Mouse (Mus musculus): ENCODE data around the gene Lrrc1. TPM values are rescaled to one million over a fixed set of nuclear protein-coding genes. Genes with fewer than 3 reads are reported as not detected.

Lrrc1 gene
- polyA plus RNA-seq, 1 experiment from 2014 or later = 5.0 TPM

- Histone ChIP-seq H3K9me3 (ENCODE audit: control insufficient read depth, low read length) (no peaks in the 10 kb centered on the region), H3K4me2 (ENCODE audit: low read length) (no peak overlapping the region), H3K27me3 (replicated peaks; ENCODE audit: control insufficient read depth, insufficient read depth, low read length) (no peaks in the 10 kb centered on the region), H3K4me1 (ENCODE audit: control insufficient read depth, insufficient read depth, low read depth, low read length) (no peaks in the 10 kb centered on the region), H3K4me3 (ENCODE audit: low read length) (no peak overlapping the region), H3K9ac (ENCODE audit: low read depth, low read length) (no peak overlapping the region), H3K36me3 (ENCODE audit: control insufficient read depth, insufficient read depth, low read length) (no peaks in the 10 kb centered on the region), H3K27ac (ENCODE audit: low read depth, low read length) (no peak overlapping the region)
- 70% methylated on average over 7 of the region's 7 CpGs for WGBS
- ATAC-seq = no peak
These were observed 6.4 kb upstream of the Lrrc1 start for GRCm38 (mm10) chr9:77551036-77551512.

DNA sequence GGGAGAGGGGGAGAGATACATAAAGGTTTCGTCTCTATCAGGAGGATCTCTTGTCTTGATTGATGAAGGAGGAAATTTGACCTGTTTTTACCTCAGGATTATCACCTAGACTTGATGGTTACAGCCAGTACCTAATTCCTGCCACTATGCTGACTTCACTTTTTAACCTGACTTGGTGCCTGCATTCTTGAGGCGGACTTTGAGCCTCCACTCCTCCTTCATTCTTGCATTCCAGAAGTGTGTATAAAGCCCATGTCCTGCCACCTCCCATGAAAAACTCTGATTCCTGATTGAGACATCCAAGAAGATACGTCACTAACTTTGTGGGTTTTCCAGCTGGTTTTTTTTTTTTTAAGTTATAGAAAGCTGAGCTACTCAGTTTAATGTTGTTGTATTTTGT, 1.3 kb upstream of the Lrrc1 start:
- Histone ChIP-seq H3K4me3 (ENCODE audit: low read length) (no peak overlapping the region), H3K9ac (ENCODE audit: low read depth, low read length) (no peak overlapping the region), H3K27me3 (replicated peaks; ENCODE audit: control insufficient read depth, insufficient read depth, low read length) (no peaks in the 10 kb centered on the region), H3K27ac (ENCODE audit: low read depth, low read length) (no peak overlapping the region), H3K4me2 (ENCODE audit: low read length) (no peak overlapping the region), H3K36me3 (ENCODE audit: control insufficient read depth, insufficient read depth, low read length) (no peaks in the 10 kb centered on the region), H3K4me1 (ENCODE audit: control insufficient read depth, insufficient read depth, low read depth, low read length) (peaks cover 15% of the 10 kb centered on the region), H3K9me3 (ENCODE audit: control insufficient read depth, low read length) (no peaks in the 10 kb centered on the region)
- 69% methylated on average over 3 of the region's 3 CpGs for whole genome bisulfite sequencing
- no peak for ATAC-seq

DNA sequence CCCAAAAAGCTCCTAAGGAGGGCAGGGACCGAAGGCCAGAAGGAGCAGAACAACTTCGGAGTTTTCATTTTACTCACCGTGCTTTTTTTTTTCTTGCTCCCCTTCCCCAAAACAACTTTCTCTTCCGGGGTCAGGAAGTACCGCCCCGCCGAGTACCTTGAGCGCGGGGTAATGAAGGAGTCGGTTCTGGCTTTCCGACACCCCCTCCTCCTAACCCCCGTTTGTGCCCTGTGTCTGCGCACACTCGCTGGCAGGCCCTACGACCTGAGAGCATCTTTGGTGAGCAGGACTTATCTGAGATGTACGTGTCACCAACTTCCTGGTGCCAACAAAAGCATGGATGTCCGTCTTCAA, 375 bp upstream of the Lrrc1 start:
- no peaks in the 10 kb centered on the region for H3K9me3 ChIP-seq (ENCODE audit: control insufficient read depth, low read length)
- H3K9ac ChIP-seq (ENCODE audit: low read depth, low read length) = peak overlapping the region; percentile 87
- H3K4me1 ChIP-seq (ENCODE audit: control insufficient read depth, insufficient read depth, low read depth, low read length) = peaks cover 15% of the 10 kb centered on the region
- H3K27ac ChIP-seq (ENCODE audit: low read depth, low read length) = no peak overlapping the region
- ATAC-seq = peak; percentile 57
- under 1% methylated on average over 17 of the region's 17 CpGs for WGBS
- H3K27me3 ChIP-seq (replicated peaks; ENCODE audit: control insufficient read depth, insufficient read depth, low read length) = no peaks in the 10 kb centered on the region; the same call in 1 of the 2 replicates
- H3K36me3 ChIP-seq (ENCODE audit: control insufficient read depth, insufficient read depth, low read length) = no peaks in the 10 kb centered on the region
- peak overlapping the region; percentile 92 for H3K4me2 ChIP-seq (ENCODE audit: low read length)
- H3K4me3 ChIP-seq (ENCODE audit: low read length) = peak overlapping the region; percentile 87

DNA sequence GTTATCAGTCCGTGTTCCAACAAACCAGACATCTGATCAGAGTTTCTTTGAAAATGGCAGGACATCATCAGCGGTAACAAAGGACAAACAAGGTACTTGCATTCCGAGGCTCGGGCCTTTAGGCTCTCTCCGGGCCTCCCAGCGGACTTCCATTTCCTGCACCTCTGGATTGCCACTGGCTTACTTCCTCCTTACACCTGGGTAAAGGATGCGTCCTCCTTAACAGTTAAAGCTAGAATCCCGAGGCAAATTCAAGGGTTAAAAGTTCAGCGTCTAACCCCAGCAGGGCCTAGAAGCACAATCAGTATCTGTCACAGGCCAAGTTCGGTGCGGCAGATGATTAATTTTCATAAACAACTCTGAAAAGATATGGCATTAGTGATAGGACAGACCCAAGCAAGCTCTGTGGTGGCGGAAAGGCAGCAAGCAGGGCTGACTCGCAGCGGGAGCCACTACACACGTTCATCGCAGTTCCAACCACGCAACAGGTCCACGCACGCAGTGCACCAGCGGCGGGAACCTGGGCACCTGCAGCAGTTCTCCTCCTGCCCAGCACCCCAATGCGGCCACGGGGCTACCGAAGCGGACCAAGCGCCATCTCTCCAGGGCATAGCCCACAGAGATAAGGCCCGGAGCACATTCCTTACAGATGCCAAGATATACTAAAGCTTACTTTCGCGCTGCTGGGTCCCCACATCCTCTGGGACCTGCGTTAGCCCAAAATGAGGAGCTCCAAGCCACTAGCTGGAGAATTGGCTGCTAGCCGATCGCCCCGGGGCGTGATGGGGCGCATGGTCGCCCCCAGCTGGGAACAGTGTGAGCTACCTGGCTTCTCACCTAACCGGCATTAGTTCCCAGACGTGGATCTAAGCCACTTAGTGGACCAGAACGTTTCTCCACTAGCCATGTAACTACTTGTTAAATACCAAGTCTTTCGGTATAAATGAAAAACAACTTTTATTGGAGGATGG, 1.0 kb downstream of the Lrrc1 start:
- Histone ChIP-seq H3K9me3 (ENCODE audit: control insufficient read depth, low read length) (no peaks in the 10 kb centered on the region), H3K4me1 (ENCODE audit: control insufficient read depth, insufficient read depth, low read depth, low read length) (peaks cover 15% of the 10 kb centered on the region), H3K27ac (ENCODE audit: low read depth, low read length) (peak overlapping the region; percentile 73; the same call in 1 of the 2 replicates), H3K27me3 (replicated peaks; ENCODE audit: control insufficient read depth, insufficient read depth, low read length) (no peaks in the 10 kb centered on the region; the same call in 1 of the 2 replicates), H3K36me3 (ENCODE audit: control insufficient read depth, insufficient read depth, low read length) (no peaks in the 10 kb centered on the region), H3K4me2 (ENCODE audit: low read length) (peak overlapping the region; percentile 92), H3K4me3 (ENCODE audit: low read length) (peak overlapping the region; percentile 87), H3K9ac (ENCODE audit: low read depth, low read length) (peak overlapping the region; percentile 87)
- WGBS = under 1% methylated on average over 40 of the region's 40 CpGs
- peak; percentile 51 for ATAC-seq

DNA sequence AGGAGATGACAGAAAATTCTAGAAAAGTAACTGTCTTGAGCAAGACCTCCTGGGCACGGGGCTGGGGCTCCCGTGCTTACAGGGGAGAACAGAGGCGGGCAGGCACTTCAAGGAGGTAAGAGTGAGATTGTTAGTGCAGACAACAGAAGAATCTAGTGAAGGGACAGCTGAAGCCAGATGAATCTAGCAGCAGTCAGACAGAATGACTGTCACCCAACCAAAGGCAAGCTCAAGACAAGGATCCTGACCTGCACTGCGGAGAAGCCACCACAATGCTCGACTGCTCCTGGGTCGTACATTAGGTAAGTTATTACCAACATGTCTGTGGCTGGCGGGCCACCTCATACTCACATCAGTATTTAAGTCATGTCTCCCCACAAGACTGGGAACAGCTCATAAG, 3.1 kb downstream of the Lrrc1 start:
- Histone ChIP-seq H3K27ac (ENCODE audit: low read depth, low read length) (no peak overlapping the region), H3K9me3 (ENCODE audit: control insufficient read depth, low read length) (no peaks in the 10 kb centered on the region)

GRCm38 (mm10) chr9:77539232-77539631, 5.4 kb downstream of the Lrrc1 start:
- WGBS = 92% methylated on average over 9 of the region's 9 CpGs

More for the DNA sequence above, 3.1 kb downstream of the Lrrc1 start:
- Histone ChIP-seq H3K27me3 (replicated peaks; ENCODE audit: control insufficient read depth, insufficient read depth, low read length) (no peaks in the 10 kb centered on the region; the same call in 1 of the 2 replicates), H3K9ac (ENCODE audit: low read depth, low read length) (no peak overlapping the region), H3K4me1 (ENCODE audit: control insufficient read depth, insufficient read depth, low read depth, low read length) (peaks cover 15% of the 10 kb centered on the region), H3K36me3 (ENCODE audit: control insufficient read depth, insufficient read depth, low read length) (no peaks in the 10 kb centered on the region), H3K4me2 (ENCODE audit: low read length) (no peak overlapping the region), H3K4me3 (ENCODE audit: low read length) (no peak overlapping the region)
- no peak for ATAC-seq
- 99% methylated on average over 7 of the region's 7 CpGs for WGBS

GRCm38 (mm10) chr9:77537357-77537756, 7.3 kb downstream of the Lrrc1 start:
- peaks cover 16% of the 10 kb centered on the region for H3K4me1 ChIP-seq (ENCODE audit: control insufficient read depth, insufficient read depth, low read depth, low read length)
- no peaks in the 10 kb centered on the region for H3K9me3 ChIP-seq (ENCODE audit: control insufficient read depth, low read length)
- H3K4me3 ChIP-seq (ENCODE audit: low read length) = no peak overlapping the region
- no peaks in the 10 kb centered on the region; the same call in 1 of the 2 replicates for H3K27me3 ChIP-seq (replicated peaks; ENCODE audit: control insufficient read depth, insufficient read depth, low read length)
- H3K36me3 ChIP-seq (ENCODE audit: control insufficient read depth, insufficient read depth, low read length) = no peaks in the 10 kb centered on the region
- H3K27ac ChIP-seq (ENCODE audit: low read depth, low read length) = no peak overlapping the region
- WGBS = 89% methylated on average over 10 of the region's 10 CpGs
- no peak overlapping the region for H3K4me2 ChIP-seq (ENCODE audit: low read length)
- ATAC-seq = no peak
- no peak overlapping the region for H3K9ac ChIP-seq (ENCODE audit: low read depth, low read length)

More at GRCm38 (mm10) chr9:77539232-77539631, 5.4 kb downstream of the Lrrc1 start:
- no peak for ATAC-seq
- H3K4me1 ChIP-seq (ENCODE audit: control insufficient read depth, insufficient read depth, low read depth, low read length) = peaks cover 26% of the 10 kb centered on the region
- H3K36me3 ChIP-seq (ENCODE audit: control insufficient read depth, insufficient read depth, low read length) = no peaks in the 10 kb centered on the region
- H3K4me3 ChIP-seq (ENCODE audit: low read length) = no peak overlapping the region
- no peak overlapping the region for H3K4me2 ChIP-seq (ENCODE audit: low read length)
- no peak overlapping the region for H3K9ac ChIP-seq (ENCODE audit: low read depth, low read length)
- no peak overlapping the region for H3K27ac ChIP-seq (ENCODE audit: low read depth, low read length)
- H3K9me3 ChIP-seq (ENCODE audit: control insufficient read depth, low read length) = no peaks in the 10 kb centered on the region
- no peaks in the 10 kb centered on the region; the same call in 1 of the 2 replicates for H3K27me3 ChIP-seq (replicated peaks; ENCODE audit: control insufficient read depth, insufficient read depth, low read length)

DNA sequence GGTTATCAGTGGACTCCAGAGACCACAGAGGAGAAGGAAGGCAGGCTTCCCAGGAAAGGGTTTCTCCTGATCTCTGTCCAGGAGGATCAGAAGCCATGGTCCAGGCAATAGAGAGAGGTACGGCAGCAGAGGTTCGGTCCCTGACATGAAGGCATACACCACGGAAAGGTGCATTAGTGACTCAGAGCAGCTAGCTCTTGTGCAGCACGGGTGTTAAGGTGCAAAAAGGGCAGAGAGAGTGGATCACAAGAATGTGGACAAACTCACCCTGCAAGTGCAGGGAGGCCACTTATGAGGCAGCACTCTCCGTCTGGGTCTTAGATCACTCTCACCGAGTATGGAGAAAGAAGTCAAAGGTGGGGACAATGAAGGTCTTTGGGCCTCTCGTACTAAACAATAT, 7.8 kb downstream of the Lrrc1 start:
- Histone ChIP-seq H3K27ac (ENCODE audit: low read depth, low read length) (no peak overlapping the region), H3K27me3 (replicated peaks; ENCODE audit: control insufficient read depth, insufficient read depth, low read length) (no peaks in the 10 kb centered on the region; the same call in 1 of the 2 replicates), H3K4me3 (ENCODE audit: low read length) (no peak overlapping the region), H3K9me3 (ENCODE audit: control insufficient read depth, low read length) (no peaks in the 10 kb centered on the region), H3K36me3 (ENCODE audit: control insufficient read depth, insufficient read depth, low read length) (no peaks in the 10 kb centered on the region), H3K4me2 (ENCODE audit: low read length) (no peak overlapping the region), H3K4me1 (ENCODE audit: control insufficient read depth, insufficient read depth, low read depth, low read length) (peaks cover 15% of the 10 kb centered on the region), H3K9ac (ENCODE audit: low read depth, low read length) (no peak overlapping the region)
- no peak for ATAC-seq
- 84% methylated on average over 7 of the region's 7 CpGs for WGBS

DNA sequence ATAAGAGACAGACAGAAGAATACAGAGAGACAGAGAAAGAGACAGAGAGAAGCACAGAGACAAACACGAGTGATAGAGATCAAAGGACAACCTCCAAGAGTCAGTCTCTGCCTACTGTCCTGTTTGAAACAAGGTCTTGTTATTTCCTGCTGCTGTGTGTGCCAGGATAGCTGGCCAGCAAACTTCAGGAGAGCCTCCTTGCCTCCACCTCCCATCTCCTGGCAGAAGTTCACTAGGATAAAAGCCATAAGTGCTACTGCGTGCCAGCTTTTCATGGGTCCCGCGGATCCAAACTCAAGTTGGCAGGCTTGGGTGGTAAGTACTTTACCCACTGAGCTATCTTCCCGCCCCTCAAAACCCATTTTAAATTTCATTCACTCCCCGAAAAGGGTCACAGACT, 8.4 kb downstream of the Lrrc1 start:
- peak; percentile 43 for ATAC-seq
- no peak overlapping the region for H3K27ac ChIP-seq (ENCODE audit: low read depth, low read length)
- H3K4me1 ChIP-seq (ENCODE audit: control insufficient read depth, insufficient read depth, low read depth, low read length) = peaks cover 15% of the 10 kb centered on the region
- H3K36me3 ChIP-seq (ENCODE audit: control insufficient read depth, insufficient read depth, low read length) = no peaks in the 10 kb centered on the region
- no peak overlapping the region for H3K4me2 ChIP-seq (ENCODE audit: low read length)
- no peaks in the 10 kb centered on the region; the same call in 1 of the 2 replicates for H3K27me3 ChIP-seq (replicated peaks; ENCODE audit: control insufficient read depth, insufficient read depth, low read length)
- H3K4me3 ChIP-seq (ENCODE audit: low read length) = no peak overlapping the region
- 59% methylated on average over 6 of the region's 6 CpGs for WGBS
- H3K9me3 ChIP-seq (ENCODE audit: control insufficient read depth, low read length) = no peaks in the 10 kb centered on the region
- H3K9ac ChIP-seq (ENCODE audit: low read depth, low read length) = no peak overlapping the region
